Mouse (Mus musculus) heart, postnatal 4 days (tissue): Measurements from ENCODE around the gene Cmc1. TPM values are rescaled to one million over a fixed set of nuclear protein-coding genes. Genes with fewer than 3 reads are reported as not detected.

ENCODE experiments used
- DNase-seq: peaks from one replicate; pipeline ENCODE4 v3.0.0; 2021
- total RNA-seq, 2 experiments: library from RNA; stranded (reverse); gene quantifications; 2 replicates each; pipeline ENCODE4 v1.2.3; 2021

Cmc1 gene
- total RNA-seq, 2 experiments from 2014 or later: 25.9 to 27.9 TPM

- DNase-seq: no peak
These were observed 120.5 kb downstream of the Cmc1 start for GRCm38 (mm10) chr9:118029490-118029889.

GRCm38 (mm10) chr9:118024966-118025365 is 125.0 kb downstream of the Cmc1 start:
- no peak for DNase-seq

Other genes starting within 250 kb of the Cmc1 start
- gene Azi2, start 109.7 kb downstream of the Cmc1 start, total RNA-seq: 10 to 100 TPM; 71.9 to 73.7 TPM